Mouse (Mus musculus): ENCODE measurements around the gene Osbpl11. TPM values are rescaled to one million over a fixed set of nuclear protein-coding genes. Genes with fewer than 3 reads are reported as not detected.

The Osbpl11 gene
- total RNA-seq, 1 experiment from 2014 or later = 46.1 TPM

Other genes starting within 250 kb of the Osbpl11 start
- 1.1 and 2.3 TPM in 2 replicates for gene Iqcg, start 128.9 kb upstream of the Osbpl11 start, total RNA-seq (2021)
- 526 and 608 TPM in 2 replicates for gene Rpl35a, start 128.6 kb upstream of the Osbpl11 start, total RNA-seq (2021)
- gene Lmln, start 122.5 kb upstream of the Osbpl11 start, total RNA-seq (2021) = 8.4 and 11.0 TPM in 2 replicates
- gene Snx4, start 66.4 kb downstream of the Osbpl11 start, total RNA-seq (2021) = 46.9 and 54.0 TPM in 2 replicates
- 66.8 and 68.0 TPM in 2 replicates for gene Zfp148, start 195.8 kb downstream of the Osbpl11 start, total RNA-seq (2021)